Mouse (Mus musculus) mature B cell (primary cell): ENCODE measurements around the gene Fcho2.

Source experiments
- in situ Hi-C: fragments of 300-500 bp; cut with MboI; formaldehyde crosslinking; loops from 2 replicates; pipeline ENCODE4 v1.14.3; 2019

Gene Fcho2

GRCm38 (mm10) chr13:98804480-98804879 is 10.8 kb downstream of the Fcho2 start:
- in situ Hi-C loops = no loop called here

- in situ Hi-C loops = no loop called here
Observed at GRCm38 (mm10) chr13:98803699-98804098, 11.6 kb downstream of the Fcho2 start.

GRCm38 (mm10) chr13:98802957-98803356 is 12.3 kb downstream of the Fcho2 start:
- in situ Hi-C loops = no loop called here

- in situ Hi-C loops = no loop called here
Observed at GRCm38 (mm10) chr13:98795511-98795910, 19.7 kb downstream of the Fcho2 start.

GRCm38 (mm10) chr13:98792864-98793263 is 22.4 kb downstream of the Fcho2 start:
- in situ Hi-C loops = no loop called here

- in situ Hi-C loops = no loop called here
Observed at GRCm38 (mm10) chr13:98791693-98792092, 23.6 kb downstream of the Fcho2 start.

GRCm38 (mm10) chr13:98786970-98787685 is 28.1 kb downstream of the Fcho2 start:
- in situ Hi-C loops = no loop called here

GRCm38 (mm10) chr13:98777959-98778358 is 37.3 kb downstream of the Fcho2 start:
- in situ Hi-C loops = no loop called here

- in situ Hi-C loops = no loop called here
Observed at GRCm38 (mm10) chr13:98771484-98771883, 43.8 kb downstream of the Fcho2 start.

GRCm38 (mm10) chr13:98768329-98768728 is 46.9 kb downstream of the Fcho2 start:
- in situ Hi-C loops = no loop called here

GRCm38 (mm10) chr13:98761771-98762170 is 53.5 kb downstream of the Fcho2 start:
- in situ Hi-C loops = no loop called here

GRCm38 (mm10) chr13:98755886-98756285 is 59.4 kb downstream of the Fcho2 start:
- in situ Hi-C loops = no loop called here

- in situ Hi-C loops = no loop called here
Observed at GRCm38 (mm10) chr13:98744679-98745078, 70.6 kb downstream of the Fcho2 start.

GRCm38 (mm10) chr13:98743829-98744228 is 71.4 kb downstream of the Fcho2 start:
- in situ Hi-C loops = no loop called here

- in situ Hi-C loops = no loop called here
Observed at GRCm38 (mm10) chr13:98743214-98743613, 72.0 kb downstream of the Fcho2 start.

- in situ Hi-C loops = no loop called here
Observed at GRCm38 (mm10) chr13:98738213-98738612, 77.0 kb downstream of the Fcho2 start.

GRCm38 (mm10) chr13:98733292-98733691 is 82.0 kb downstream of the Fcho2 start:
- in situ Hi-C loops = no loop called here

- in situ Hi-C loops = no loop called here
Observed at GRCm38 (mm10) chr13:98729271-98730062, 85.8 kb downstream of the Fcho2 start.

- in situ Hi-C loops = no loop called here
Observed at GRCm38 (mm10) chr13:98726494-98726893, 88.8 kb downstream of the Fcho2 start.

- in situ Hi-C loops = no loop called here
Observed at GRCm38 (mm10) chr13:98723430-98723829, 91.8 kb downstream of the Fcho2 start.

GRCm38 (mm10) chr13:98722296-98722695 is 93.0 kb downstream of the Fcho2 start:
- in situ Hi-C loops = no loop called here

- in situ Hi-C loops = no loop called here
Observed at GRCm38 (mm10) chr13:98716176-98716575, 99.1 kb downstream of the Fcho2 start.

GRCm38 (mm10) chr13:98715443-98715990 is 99.7 kb downstream of the Fcho2 start:
- in situ Hi-C loops = no loop called here
